Mouse (Mus musculus) adrenal gland, postnatal 14 days (tissue): Measurements from ENCODE around the gene Ciao2a. TPM values are rescaled to one million over a fixed set of nuclear protein-coding genes. Genes with fewer than 3 reads are reported as not detected.
A peak's percentile ranks its signal among the peaks of the same experiment; 100 is the strongest.

Source experiments
- DNase-seq: peaks from one replicate; pipeline ENCODE4 v3.0.0; 2021; ENCODE audit warnings: mixed read lengths
- long read RNA-seq, 2 experiments: library from polyadenylated mRNA; stranded (forward); transcript quantifications; one replicate each; pipeline ENCODE4 v2.0.0; 2021
- total RNA-seq: library from RNA; stranded (reverse); gene quantifications from 2 replicates; pipeline ENCODE4 v1.2.3, GENCODE M21; 2021

The Ciao2a gene
- total RNA-seq = 80.7 and 86.2 TPM in 2 replicates
- long read RNA-seq, experiment 1, transcript Ciao2a-201 (5 exons, 1,240 nt) = major isoform, 139 of 150 reads
- long read RNA-seq, experiment 1, partial matches to known transcripts = 1 of 150 reads
- long read RNA-seq, experiment 1, other reads (novel, unspliced or antisense) = 10 of 150 reads
- long read RNA-seq, experiment 2, transcript Ciao2a-201 (5 exons, 1,240 nt) = major isoform, 90 of 106 reads
- long read RNA-seq, experiment 2, partial matches to known transcripts = 4 of 106 reads
- long read RNA-seq, experiment 2, other reads (novel, unspliced or antisense) = 12 of 106 reads

- DNase-seq = peak; percentile 94
These were observed at the start of gene Ciao2a, which contains the start of gene Snx1 for GRCm38 (mm10) chr9:66126456-66127192. Ciao2a (plus strand) TSS chr9:66126611. Snx1 (minus strand) TSS chr9:66126587.

- DNase-seq = no peak
These were observed 48.3 kb upstream of the Ciao2a start for GRCm38 (mm10) chr9:66078072-66078471.

DNA sequence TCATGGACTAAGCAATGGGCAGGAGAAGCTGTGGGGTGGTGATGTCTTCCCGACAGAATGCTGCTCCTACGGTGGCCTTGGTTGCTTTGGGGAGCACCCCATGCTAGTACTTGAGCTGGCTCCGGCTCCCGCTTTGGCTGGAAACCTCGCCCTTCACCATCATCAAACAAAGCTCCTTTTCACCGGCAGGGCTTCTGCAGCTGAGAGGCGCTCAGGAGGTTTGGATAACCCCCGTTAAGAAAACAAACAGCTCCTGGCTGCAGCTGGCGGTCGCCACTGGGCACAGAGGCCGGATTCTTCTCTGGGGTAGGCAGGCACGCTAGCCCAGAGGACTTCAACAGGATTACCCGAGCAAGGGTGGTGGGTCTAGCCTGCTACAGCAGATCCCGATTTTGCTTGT, 47.9 kb upstream of the Ciao2a start:
- no peak for DNase-seq

GRCm38 (mm10) chr9:66080804-66081459, 45.5 kb upstream of the Ciao2a start:
- no peak for DNase-seq

GRCm38 (mm10) chr9:66081999-66082398, 44.4 kb upstream of the Ciao2a start:
- DNase-seq = no peak

- DNase-seq = no peak
These were observed 42.2 kb upstream of the Ciao2a start for GRCm38 (mm10) chr9:66084171-66084570.

GRCm38 (mm10) chr9:66087062-66087461, 39.3 kb upstream of the Ciao2a start:
- DNase-seq = no peak

DNA sequence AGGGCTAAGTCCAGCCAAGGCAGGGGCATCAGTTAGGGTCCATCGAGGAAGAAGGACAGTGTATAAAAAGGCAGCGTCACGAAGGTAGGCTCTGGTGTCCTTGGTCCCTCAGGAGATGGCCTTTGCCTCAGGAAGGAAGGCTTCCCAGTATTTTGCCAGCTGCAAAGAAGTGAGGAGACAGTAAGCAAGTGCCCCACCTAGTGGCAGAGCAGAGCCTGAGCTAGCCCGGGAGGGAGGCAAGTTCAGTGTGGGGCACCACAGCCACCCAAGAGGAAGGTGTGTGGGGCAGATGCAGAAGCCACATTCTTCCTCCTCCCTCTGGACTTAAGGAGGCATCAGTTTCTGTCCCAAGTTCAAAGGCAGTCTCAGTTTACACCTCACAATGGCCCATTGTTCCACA, 38.0 kb upstream of the Ciao2a start:
- peak; percentile 84 for DNase-seq

DNA sequence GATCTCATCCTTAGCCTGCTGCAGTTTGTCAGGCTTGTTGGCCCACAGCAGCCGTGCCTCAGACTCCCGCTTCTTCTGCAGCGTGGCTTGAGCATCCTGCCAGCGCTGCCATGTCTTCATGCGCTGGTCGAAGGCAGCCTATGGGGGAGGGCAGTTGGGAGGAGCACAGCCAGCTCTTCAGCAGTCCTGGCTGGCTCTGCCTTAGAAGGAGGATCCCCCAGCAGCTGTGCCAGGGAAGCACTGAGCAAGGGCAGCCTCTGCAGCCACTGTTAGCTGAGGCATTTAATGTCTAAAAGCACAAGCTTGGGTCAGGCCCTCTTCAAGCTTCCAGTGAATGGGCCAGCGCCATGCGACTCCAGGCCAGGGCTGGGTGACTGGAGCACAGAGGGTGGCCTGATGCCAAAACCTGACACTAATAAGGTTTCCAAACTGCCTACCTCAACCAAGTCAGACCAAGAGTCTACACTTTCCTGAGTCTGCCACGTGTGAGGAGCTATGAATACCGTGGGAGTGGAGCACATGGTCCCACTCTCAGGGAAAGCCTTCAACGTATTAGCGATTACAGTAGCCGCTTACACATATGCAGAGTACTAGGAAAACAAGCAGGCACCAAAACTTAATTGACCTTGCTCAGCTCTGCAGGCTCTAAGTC, 35.7 kb upstream of the Ciao2a start:
- DNase-seq = peak; percentile 56

- peak; percentile 50 for DNase-seq
These were observed 34.8 kb upstream of the Ciao2a start for GRCm38 (mm10) chr9:66091327-66092231.

- DNase-seq = no peak
These were observed 33.7 kb upstream of the Ciao2a start for GRCm38 (mm10) chr9:66092664-66093063.

DNA sequence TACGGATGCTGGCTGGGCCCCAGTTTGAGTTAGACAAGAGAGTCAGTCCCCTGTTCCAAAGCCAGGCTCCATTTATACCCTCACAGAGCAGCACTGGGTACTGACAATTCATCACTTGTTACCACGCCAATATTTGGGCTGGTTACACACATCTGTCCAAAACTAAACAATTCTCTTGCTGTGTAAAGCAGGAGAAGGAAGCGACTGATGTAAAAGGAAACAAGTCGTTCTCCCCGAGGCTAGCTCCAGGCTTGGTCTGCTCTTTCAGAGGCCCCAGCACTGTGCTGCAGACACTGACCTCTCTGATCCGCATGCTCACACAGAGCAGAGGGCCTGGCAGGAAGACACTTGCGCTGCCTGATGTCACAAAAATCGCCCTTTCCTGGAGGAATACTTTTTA, 24.8 kb upstream of the Ciao2a start:
- no peak for DNase-seq

DNA sequence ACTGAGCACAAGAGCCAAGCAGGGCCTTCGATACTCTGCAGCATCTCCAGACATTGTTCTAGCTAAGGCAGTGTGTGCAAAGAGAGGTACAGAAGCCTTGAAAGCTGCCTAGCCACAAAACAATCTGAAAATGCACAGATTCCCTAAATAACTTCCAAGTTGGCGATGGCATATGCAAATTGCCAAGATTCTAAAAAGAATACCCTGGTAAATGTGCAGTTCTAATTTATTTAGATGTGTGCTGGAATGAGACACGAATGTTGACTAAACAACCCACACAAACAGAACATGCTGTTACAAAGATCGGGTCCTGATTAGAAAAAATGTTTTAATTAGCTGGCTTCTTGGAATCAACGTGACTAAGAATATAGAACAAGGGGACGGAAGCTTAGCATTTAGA, 23.7 kb upstream of the Ciao2a start:
- DNase-seq = no peak

- DNase-seq = no peak
These were observed 21.8 kb upstream of the Ciao2a start for GRCm38 (mm10) chr9:66104601-66105000.

DNA sequence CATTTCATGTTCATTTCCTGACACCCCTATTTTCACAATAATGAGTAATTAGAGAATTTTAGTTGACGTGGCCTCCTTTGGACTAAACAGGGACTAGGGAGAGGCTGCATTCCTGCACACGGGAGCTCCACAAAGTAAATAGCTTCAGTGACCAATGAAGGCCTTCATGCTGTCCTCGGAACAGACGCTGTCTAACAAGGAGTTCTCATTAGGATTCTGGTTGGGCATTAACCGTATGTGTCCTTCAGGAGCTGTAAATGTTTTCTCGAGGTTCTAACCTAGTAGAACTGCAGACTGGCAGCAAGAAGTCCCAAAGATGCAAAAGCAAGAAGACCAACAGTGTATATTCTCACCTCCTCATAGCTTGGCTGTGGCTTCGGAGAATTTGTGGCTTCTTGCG, 21.2 kb upstream of the Ciao2a start:
- no peak for DNase-seq

- DNase-seq = no peak
These were observed 16.8 kb upstream of the Ciao2a start for GRCm38 (mm10) chr9:66109574-66109973.

- no peak for DNase-seq
These were observed 16.3 kb upstream of the Ciao2a start for GRCm38 (mm10) chr9:66110126-66110525.

- no peak for DNase-seq
These were observed 15.6 kb upstream of the Ciao2a start for GRCm38 (mm10) chr9:66110611-66111379.

DNA sequence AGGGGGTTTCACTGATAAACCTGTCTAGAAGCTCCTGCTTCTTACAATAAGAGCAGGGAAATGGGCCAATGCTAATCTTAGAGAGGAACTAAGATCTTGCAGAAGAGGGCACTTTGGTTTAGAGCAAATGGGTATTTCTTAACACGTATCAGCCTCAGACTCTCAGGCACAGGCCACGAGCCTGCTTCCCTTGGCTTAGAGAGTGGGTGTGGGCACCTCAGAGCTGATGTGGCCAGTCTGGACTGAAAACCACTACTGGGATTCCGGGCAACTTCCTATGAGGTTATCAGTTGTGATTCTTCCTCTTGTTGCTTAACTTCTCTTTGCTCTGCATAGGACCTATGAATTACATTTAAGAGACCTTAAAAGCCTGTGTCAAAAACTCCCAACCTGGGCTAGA, 12.1 kb upstream of the Ciao2a start:
- DNase-seq = no peak

- DNase-seq = peak; percentile 65
These were observed 9.5 kb upstream of the Ciao2a start for GRCm38 (mm10) chr9:66116890-66117289.

DNA sequence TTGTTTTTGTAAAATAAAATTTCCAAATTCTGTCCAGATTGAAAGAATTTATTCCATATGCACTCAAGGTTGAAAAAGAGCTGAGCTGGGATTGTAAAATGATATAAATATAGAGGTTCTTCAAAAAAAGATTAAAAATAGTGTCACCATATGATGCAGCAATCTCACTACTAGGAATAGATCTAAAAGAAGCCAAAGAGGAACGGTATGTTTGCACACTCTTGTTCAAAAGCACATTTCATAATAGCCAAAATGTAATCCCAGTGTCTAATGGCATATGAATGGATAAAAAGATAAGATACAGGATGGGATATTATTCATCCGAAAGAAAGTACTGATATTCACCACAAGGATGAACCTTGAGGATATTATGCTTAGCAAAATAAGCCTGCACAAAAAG, 6.9 kb upstream of the Ciao2a start:
- no peak for DNase-seq
